Mouse (Mus musculus): Measurements from ENCODE around the gene Zfand3.

The Zfand3 gene

DNA sequence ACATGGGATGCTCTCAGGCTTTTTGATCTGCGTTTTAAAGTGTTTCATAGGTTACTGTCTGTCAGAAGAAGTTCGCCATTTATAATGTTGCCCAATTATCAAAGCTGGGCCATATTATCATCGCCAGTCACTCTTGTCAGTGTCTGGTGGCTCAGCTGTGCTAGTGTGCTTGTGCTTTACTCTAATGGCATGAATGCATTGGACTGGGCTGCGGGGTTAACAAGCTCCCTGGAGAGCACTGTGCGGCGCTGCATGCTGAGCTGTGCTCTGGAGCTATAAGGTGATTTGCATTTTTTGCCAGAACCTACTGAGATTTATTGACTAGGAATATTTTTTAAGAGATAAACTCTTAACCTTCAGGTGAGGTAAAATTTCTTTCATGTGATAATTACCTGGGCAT lies 145.4 kb downstream of the Zfand3 start:
- DNase-seq (ENCODE audit: low spot score in 2 of 2), result no peak

DNA sequence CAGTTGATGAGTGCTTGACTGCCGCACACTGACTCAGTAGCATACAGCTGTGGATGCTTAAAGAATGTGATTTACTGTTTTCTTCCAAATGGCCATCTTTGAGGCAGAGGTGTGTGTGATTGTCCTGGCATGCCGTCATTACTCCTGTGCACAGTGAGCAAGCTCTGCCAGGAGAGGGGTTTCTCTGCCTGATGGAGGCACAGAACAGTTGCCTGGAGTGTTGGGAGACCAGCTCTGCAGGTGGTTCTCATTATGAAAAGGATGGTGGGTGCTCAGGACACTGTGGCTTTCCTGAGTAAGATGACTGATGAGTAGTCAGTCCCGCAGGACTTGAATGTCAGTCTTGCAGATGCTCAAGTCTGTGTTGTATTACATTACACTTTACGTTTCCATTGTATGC lies 149.6 kb downstream of the Zfand3 start:
- DNase-seq (ENCODE audit: low spot score in 2 of 2), result no peak

DNA sequence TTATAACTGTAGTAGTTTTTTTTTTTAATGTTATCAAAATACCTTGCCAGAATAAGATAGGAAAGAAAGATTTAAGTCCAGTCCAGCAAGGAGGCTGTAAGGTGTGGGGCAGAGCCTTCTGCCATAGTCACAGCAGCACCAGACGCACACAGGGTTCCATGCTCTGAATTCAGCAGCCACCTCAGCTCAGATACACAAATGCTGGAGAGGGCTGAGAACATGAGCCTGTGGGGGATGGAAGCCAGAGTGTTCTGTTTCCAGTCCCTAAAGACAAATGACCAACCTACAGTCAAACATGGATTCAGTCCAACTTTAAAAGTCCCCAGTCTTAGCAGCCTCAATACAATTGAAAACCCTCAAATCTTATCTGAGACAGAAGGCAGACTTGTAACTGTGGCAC lies 150.3 kb downstream of the Zfand3 start:
- DNase-seq (ENCODE audit: low spot score in 2 of 2), result no peak

DNA sequence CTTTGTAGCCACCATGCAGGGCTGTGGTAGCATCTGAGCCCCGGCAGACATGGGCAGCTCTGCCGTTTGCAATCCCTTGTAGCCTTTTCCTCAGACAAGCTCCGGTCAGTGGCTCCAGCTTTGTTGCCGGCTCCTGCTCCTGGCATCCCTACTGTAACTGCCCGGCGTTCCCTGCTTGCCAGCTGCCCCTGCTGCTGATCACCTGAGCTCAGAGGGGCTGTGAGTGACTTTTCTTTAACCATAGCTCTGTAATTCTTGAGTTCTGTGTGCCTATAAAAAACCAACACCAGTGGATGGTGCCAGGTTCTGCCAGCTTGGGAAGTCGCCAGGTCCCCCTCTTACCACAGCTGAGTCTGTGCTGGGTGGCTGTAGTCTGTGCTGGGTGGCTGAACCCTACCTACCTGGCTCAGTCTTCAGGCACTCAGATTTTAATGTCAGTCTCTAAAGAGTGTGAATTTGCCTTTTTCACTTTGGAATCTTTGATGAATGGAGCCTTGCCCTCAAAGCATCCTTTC lies 150.9 kb downstream of the Zfand3 start:
- no peak for DNase-seq (ENCODE audit: low spot score in 2 of 2)

DNA sequence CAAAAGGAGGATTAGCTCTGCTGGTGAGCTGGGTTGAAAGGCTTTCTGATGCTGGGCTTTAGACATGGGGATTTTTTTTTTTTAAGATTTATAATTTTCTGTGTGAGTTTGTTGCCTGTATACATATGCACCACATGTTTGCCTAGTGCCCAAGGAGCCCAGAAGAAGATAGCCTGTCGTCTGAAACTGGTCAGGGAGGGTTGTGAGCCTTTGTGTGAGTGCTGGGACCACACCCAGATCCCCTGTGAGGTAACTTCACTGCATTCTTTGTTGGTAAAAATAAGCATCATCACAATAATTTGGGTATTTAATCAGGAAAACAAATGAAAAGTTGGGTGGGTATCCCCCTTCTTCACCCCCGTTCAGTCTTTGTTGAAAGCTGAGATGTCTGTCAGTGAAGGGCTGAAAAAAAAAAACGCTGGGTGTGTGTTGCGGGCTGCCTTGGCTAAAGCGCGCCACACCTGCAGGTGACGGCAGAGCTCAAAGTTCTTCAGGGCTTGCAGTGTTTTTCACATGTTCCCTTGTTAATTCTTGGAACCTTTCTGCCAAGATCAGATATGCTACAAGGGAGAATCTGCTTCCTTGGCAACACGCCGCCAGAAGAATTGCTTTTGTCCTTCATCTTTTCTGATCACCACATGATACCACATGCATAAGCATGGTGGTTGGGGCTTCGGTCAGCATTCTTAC lies 154.0 kb downstream of the Zfand3 start:
- no peak for DNase-seq (ENCODE audit: low spot score in 2 of 2)

DNA sequence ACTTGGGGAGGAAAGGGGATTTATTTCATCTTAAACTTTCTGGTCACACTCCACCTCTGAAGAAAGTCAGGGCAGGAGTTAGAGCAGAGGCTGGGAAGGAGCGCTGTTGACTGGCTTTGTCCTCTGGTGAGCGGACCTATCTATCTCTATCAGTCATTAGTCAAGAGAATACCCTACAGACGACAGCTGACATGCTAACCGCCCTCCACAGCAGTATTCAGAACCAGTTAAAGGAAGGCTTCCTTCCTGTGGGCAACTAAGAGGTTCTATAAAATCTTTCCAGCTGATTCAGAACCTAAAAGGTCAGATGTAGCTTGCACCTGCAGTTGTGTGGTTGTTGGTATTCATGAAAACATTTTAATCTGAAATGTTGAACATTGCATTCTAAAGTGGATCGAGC lies 154.8 kb downstream of the Zfand3 start:
- no peak for DNase-seq (ENCODE audit: low spot score in 2 of 2)

DNA sequence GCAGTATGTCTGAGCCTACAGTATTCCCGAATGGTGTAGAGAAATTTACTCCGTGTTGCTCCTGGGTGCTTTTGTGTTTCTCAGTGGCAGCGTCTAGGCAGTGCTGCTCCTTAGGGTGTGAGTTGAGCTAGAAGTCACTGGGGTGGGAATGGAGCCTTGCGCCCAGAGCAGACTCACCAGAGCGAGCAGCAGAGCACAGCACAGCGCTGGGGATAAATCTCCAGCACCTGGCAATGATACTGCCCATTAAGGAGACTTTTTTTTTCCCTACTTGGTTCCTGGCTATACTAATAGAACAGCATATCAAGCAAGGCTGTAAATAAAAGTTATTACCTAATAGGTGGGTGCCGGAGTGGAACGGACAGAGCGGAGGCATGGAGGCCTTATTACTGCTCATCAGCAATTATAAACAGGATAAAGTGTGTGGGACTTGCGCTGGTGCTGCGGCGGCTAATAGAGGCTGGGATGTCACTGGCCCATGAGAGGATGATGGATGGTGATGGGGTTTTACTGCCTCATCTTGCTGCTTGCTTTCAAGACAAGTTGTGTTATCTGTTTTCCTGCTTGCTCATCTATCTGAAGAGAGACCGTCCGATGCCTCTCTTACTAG lies 156.4 kb downstream of the Zfand3 start:
- no peak for DNase-seq (ENCODE audit: low spot score in 2 of 2)

DNA sequence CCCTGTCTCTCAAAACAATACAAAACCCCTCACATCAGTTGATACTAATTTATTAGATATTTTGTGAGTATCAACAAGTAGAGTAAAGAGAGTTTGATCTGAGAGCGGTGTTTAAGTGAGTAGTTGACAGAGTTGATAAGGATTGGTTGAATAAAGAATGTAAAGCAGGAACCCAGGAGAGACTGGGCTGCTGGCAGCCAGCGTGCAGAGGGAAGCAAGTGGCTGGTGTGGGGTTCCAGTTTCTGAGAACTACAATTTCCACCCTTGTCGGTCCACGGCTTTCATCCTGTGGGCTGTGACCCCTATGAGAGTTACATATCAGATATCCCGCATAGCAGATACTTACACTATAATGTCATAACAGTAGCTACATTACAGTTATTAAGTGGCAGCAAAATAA lies 158.4 kb downstream of the Zfand3 start:
- DNase-seq (ENCODE audit: low spot score in 2 of 2), result no peak

DNA sequence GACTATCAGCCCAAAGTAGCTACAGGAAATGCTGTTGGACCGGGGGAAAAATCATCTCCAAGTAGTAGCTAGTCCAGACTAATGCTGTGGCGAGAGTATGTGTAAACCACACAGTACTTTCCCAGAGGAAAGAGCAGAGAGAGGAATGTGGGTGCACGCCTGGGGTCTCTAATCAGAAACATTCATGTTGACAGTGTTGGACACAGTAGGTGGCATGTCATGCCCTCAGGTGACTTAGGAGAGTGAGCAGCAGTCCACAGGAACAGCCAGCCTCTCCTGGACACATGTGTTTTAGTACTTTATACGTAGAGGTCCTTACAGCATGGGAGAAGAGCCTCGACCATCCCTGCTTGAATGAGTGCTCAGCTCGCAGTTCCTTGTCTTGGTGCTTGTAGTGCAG lies 159.3 kb downstream of the Zfand3 start:
- DNase-seq (ENCODE audit: low spot score in 2 of 2), result no peak

DNA sequence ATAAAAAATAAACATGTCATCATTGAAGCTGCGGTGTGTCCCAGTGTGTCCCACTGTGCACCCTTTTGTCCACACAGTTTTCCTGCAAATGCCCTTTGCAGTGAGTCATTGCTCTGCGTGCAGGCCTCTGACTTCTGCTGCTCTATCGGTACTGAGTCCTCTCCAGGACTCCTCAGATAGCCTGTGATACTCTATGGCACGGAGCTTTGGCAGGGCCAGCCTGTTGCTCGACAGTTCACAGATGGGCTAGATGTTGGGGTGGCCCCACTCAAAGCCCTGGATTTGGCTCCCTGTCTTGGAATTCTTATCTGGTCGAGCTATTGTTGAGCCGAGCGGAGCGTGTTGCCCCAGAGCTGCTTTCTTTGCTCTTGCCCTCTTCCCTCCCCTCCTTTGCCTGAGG lies 160.3 kb downstream of the Zfand3 start:
- no peak for DNase-seq (ENCODE audit: low spot score in 2 of 2)

DNA sequence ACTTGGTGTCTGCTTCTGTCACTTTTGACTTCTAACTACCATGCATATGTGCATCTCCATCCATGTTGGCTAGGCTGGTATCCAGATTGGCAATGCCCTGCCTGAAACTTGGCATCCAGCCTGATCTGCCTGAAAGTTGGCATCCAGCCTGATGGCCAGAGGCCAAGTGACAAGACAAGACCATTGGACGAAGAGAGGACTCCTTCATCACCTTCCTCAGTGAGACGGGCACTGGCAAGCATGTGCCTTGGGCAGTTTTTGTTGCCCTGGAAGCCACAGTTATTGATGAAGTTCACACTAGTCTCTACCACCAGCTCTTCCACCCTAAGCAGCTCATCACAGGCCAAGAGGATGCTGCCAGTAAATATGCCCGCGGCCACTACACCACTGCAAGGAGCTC lies 172.9 kb downstream of the Zfand3 start:
- no peak for DNase-seq (ENCODE audit: low spot score in 2 of 2)

DNA sequence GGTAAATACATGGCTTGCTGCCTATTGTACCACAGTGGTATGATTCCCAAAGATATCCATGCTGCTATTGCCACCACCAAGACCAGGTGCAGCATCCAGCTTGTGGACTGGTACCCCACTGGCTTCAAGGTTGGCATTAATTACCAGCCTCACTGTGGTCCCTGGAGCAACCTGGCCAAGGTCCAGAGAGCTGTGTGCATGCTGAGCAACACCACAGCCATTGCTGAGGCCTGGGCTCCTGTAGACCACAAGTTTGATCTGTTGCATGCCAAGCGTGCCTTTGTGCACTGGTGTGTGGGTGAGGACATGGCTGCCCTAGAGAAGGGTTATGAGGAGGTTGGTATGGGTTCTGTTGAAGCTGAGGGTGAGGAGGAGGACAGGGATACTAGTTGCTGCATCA lies 173.9 kb downstream of the Zfand3 start:
- DNase-seq (ENCODE audit: low spot score in 2 of 2), result no peak

DNA sequence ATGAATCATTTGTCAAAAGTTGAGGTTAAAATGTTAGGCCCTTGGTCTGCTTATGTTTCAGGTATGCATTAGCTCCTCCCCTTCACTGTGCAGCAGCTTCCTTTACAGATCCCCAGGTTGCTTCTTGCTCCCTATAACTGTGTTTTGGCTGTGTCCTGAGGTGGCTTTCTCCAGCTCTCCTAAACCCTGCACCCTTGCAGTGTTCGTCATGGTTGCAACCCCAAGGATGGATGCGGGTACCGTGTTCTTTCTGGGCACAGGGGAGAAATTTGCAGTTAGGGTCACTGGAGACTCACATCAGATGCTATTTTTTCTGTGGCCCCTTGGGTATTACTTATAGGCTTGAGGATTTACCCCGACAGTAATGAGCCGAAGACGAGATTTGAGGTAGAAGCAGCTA lies 175.7 kb downstream of the Zfand3 start:
- no peak for DNase-seq (ENCODE audit: low spot score in 2 of 2)

DNA sequence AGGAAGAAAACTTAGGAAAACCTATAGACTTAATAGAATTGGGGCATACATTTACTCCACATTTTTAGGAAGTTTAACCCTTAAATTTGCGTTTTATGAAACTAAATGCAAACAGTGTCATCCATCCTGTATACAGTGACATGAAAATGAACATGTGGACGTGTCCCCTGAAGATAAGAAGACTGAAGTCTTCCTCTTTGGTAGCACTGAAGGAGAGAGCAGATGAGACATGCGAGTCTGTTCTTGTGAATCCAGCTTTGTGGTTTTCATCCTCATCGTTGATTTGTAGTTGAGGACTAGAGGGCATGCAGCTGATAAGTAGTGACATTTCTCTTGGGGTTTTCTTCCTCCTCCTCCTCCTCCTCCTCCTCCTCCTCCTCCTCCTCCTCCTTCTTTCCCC lies 177.0 kb downstream of the Zfand3 start:
- DNase-seq (ENCODE audit: low spot score in 2 of 2), result no peak

DNA sequence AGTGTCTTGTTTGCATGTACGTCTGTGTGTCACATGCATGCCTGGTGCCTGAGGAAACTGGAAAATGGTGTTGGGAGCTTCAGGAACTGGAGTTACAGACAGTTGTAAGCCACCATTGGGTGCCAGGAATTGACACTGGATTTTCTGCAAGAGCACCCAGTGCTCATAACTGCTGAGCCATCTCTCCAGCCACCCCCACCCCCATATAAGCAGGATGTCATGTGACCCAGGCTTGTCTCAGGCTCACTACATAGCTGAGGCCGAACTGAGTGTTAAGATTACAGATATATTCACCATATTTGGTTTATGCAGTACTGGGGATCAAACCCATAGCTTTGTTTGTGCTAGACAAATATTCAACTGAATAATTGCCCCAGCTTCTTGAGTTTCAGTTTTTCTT lies 177.5 kb downstream of the Zfand3 start:
- no peak for DNase-seq (ENCODE audit: low spot score in 2 of 2)

DNA sequence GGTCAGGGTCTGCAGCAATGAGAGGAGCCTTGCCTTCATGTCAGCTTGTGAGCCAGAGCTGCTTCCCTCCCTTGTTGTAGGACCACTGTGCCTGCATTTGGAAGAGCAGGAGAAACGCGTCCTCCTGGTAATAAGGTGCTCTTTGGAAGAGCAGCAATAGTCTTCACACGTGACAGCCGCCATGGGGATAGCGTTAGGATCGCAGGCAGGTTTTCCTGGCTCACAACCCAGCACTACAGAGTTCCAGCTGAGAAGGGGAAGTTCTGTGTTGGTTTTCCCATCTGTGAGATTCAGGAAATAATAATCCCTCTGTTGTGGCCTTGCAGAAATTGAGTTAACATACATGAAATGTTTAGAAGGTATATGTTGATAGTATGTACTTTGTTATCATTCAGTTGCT lies 179.0 kb downstream of the Zfand3 start:
- DNase-seq (ENCODE audit: low spot score in 2 of 2), result no peak

DNA sequence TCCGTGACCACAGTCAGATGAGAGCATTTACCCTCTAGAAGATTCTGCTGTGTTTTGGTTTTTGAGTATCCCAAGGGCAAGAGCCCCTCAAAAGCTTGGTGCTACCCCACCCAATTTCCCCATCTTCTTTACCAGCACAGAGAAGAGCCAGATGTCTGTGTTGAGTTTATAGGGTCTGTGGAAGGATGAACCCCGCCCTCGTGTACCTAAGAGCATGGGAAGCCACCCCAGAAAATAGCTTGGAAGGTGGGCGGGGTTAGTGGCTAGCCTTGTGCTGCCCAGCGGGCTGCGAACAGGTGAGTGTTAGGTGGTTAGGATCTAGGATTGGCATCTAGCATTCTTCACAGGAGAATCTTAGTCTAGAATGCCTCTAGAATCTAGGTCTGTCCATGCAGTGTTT lies 182.6 kb downstream of the Zfand3 start:
- DNase-seq (ENCODE audit: low spot score in 2 of 2), result no peak

DNA sequence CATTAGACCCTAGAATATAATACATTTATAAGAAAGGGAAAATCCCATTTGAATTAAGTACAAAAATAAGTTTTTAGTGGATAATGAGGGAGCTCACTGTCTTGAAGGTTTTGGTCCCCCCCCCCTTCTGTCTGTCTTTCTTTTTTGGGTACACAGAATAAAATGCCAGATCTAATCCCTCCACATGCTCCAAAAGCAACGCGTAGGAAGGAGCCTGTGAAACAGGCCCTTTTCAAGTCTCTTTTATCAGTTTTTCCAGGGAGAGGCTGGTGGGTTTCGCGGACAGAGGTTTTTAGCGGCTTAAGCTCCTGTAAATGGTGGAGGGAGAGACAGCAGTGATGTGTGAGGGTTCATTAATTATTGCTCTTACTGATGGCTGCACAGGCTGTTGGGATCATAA lies 183.0 kb downstream of the Zfand3 start:
- no peak for DNase-seq (ENCODE audit: low spot score in 2 of 2)

DNA sequence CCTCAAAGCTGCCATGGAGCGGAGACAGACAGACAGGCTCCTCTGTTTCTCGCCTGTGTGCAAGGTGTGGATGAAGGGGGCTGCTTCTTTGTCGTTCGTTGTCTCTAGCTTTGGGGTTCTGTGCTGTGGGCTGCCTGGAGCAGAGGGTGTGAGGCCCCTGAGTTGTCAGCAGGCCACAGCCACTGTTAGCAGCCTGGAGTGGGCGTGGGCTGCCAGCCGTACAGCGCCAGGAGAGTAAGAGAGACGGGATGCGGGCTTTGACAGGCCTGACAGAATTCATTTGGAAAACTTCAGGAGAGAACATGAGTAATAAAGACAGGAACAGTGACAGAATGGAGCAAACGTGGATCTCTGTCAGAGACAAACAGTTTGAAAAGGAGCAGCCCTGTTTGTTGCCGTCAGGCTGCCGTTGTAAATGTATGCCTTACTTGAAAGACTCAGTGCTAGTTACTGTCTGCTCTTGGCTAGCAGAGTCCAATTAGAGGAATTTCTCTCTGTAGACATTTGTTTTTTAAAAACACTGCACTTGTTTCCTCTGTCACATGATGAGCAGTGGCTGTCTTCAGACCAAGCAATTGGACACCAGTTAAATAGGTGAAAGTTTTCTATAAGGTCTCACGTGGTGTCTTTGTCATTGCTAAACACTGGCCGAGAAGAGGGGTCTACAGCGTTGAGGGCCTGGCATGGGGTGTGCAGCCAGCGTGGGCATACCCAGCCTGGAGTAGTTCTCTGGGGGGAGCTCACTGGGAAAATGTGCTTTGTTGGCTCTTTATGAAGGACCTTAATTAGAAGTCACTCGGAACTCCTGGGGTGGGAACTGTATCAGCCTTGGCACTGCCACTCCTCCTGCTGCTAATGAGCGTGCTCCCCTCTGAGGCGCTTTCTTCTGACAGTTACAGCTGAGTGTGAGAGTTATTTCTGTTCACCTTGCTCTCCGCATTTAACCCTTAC lies 183.8 kb downstream of the Zfand3 start:
- DNase-seq (ENCODE audit: low spot score in 2 of 2), result no peak

DNA sequence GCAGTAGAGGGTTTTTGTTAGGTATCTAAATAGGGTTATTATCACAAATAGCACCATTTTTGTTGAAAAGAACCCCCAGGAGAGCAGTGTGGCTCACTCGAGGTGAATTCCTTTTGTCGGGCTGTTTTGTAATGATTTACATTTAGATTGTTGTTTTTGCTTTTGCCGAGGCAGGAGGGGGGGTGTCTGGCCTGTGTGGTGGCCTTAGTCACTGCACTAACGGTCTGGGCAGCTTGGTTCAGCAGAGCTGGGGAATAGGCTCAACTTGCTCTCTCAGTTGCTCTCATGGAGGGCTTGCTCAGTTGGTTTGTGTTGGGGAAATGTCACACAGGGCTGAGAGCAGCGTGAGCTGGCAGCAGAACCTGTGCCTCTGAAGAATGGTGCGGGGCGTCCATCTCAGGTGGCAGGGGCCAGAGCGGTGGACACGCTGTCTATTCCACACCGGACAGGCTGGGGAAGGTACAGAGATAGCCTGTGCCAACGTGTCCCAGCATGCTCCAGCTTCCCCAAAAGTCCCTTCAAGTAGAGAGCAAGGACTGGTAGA lies 186.6 kb downstream of the Zfand3 start:
- DNase-seq (ENCODE audit: low spot score in 2 of 2), result no peak

DNA sequence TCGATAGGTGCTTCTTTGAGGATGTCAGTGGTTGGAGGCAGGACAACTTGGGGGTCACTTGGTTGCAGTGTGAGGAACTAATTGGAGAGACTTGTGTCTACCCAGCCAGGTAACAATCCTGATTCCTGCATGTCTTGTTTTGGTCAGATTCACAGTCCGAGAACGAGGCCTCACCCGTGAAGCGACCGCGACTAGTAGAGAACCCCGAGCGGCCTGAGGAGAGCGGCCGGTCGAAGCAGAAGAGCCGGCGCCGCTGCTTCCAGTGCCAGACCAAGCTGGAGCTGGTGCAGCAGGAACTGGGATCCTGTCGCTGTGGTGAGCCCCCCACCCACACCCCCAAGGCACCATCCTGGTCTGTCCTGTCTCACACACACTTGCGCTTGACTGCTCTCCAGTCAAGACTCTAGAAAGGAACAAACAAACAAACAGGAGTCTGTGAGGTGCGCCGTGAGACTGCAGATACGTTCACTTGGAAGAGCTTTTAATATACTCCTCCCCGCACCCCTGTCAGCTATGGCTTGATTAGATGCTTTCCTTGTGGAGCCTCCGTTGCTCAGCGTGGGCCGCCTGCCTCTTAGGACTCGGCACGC lies 188.0 kb downstream of the Zfand3 start:
- DNase-seq (ENCODE audit: low spot score in 2 of 2), result peak in 1 of 2 experiments; percentile 10

DNA sequence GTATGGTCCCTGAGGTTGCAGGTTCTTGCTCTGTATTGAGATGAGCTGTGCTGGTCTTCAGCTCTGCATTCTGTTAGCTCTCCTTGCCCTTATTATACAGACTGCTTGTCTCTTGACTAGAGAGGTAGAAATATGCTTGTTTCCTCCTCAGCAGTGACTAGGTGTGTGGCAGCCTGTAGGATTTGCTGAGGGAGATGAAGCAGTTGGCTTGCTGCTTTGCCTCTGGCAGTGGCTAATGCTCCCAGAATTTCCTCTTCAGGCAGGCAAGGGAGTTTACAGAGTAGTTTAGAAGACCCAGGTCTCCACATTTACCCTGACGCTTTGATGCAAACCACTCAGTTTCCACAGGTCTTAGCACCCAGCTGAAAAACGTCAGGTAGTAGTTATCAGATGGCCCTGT lies 189.1 kb downstream of the Zfand3 start:
- no peak for DNase-seq (ENCODE audit: low spot score in 2 of 2)

All from spleen, postnatal 10 days (tissue).